Mouse (Mus musculus) embryonic fibroblast, embryonic 13.5 days (primary cell): Measurements from ENCODE around the gene Hdac11. TPM values are rescaled to one million over a fixed set of nuclear protein-coding genes. Genes with fewer than 3 reads are reported as not detected.

Experiments
- H3K27ac ChIP-seq: 2 replicates; pipeline ENCODE4 v1.5.1; 2012; ENCODE audit warnings: low read length, control low read depth, inconsistent platforms; ENCODE audit not compliant: insufficient read depth
- H3K4me1 ChIP-seq: 2 replicates; pipeline ENCODE4 v1.6.1; 2011; ENCODE audit warnings: low read length; ENCODE audit not compliant: control insufficient read depth, insufficient read depth
- H3K4me3 ChIP-seq: 2 replicates; pipeline ENCODE4 v1.5.1; 2011; ENCODE audit warnings: mild to moderate bottlenecking, control low read depth, low read length; ENCODE audit not compliant: insufficient read depth
- CTCF ChIP-seq: IDR thresholded peaks from 2 replicates; pipeline ENCODE4 v1.5.1; 2011; ENCODE audit warnings: mild to moderate bottlenecking, control low read depth, low read length, moderate library complexity, borderline replicate concordance; ENCODE audit not compliant: insufficient read depth
- POLR2A ChIP-seq: IDR thresholded peaks from 2 replicates; pipeline ENCODE4 v1.6.1; 2011; ENCODE audit warnings: low read depth, mild to moderate bottlenecking, control low read depth, low read length, moderate library complexity
- polyA plus RNA-seq: library from polyadenylated mRNA; stranded (reverse); fragments of >200 nt; gene quantifications from 2 replicates; pipeline ENCODE4 v1.2.4, GENCODE M21; 2011; ENCODE audit warnings: low read depth; ENCODE audit not compliant: missing spikeins, insufficient read length

The Hdac11 gene
- polyA plus RNA-seq, 1 experiment = 5.4 TPM

GRCm38 (mm10) chr6:91165210-91165609 is 8.7 kb downstream of the Hdac11 start:
- H3K27ac ChIP-seq = no peak overlapping the region
- TF ChIP-seq CTCF = peak; percentile 77
- TF ChIP-seq POLR2A = no peak
- H3K4me3 ChIP-seq = no peak overlapping the region
- H3K4me1 ChIP-seq = no peaks in the 10 kb centered on the region

- Histone ChIP-seq H3K4me3 (no peak overlapping the region), H3K27ac (no peak overlapping the region), H3K4me1 (no peaks in the 10 kb centered on the region)
- no peak for TF ChIP-seq POLR2A
- TF ChIP-seq CTCF = no peak
These were observed 11.4 kb downstream of the Hdac11 start for GRCm38 (mm10) chr6:91167828-91168227.

DNA sequence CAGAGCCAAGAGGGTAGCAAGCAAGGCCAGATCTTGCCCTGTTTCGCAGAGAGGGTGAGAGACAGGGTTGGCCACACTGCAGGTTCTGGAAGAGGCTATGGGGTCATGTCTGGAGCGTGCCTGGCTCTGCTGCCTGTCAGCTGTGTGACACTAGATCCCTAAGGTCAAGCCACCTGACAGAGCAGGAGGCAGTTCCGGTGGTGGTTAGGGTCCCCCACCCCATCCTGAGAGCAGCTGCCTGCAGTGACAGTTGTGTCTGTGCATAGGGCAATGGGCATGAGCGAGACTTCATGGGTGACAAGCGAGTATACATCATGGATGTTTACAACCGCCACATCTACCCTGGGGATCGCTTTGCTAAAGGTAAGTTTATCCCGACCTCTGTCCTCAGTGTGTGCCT is 12.7 kb downstream of the Hdac11 start:
- no peaks in the 10 kb centered on the region for H3K4me1 ChIP-seq
- no peak overlapping the region for H3K27ac ChIP-seq
- H3K4me3 ChIP-seq = no peak overlapping the region
- TF ChIP-seq POLR2A = no peak
- no peak for TF ChIP-seq CTCF

DNA sequence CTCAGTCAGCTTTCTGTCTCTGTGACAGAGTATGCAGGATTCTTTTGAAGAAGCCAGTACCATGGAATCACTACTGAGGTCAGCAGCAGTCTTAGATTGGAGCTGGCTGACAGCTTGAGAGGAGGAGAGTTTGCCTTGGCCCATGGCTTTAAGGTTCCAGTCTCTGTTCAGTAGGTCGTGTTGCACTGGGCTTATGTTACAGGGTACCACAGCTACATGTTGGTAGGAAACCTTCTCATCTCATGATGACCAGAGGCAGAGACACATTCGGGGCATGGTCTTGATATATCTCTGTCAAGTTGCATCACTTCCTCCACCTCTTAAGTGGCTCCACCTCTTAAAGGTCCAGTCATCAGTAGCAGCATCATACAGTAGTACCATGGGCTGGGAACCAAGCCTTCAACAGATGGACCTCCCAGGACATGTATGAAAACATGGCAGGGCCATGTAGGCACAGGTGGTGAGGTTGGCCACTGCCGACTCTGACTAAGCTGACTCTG is 15.0 kb downstream of the Hdac11 start:
- Histone ChIP-seq H3K4me1 (no peaks in the 10 kb centered on the region), H3K4me3 (no peak overlapping the region), H3K27ac (no peak overlapping the region)
- TF ChIP-seq CTCF = no peak
- no peak for TF ChIP-seq POLR2A

DNA sequence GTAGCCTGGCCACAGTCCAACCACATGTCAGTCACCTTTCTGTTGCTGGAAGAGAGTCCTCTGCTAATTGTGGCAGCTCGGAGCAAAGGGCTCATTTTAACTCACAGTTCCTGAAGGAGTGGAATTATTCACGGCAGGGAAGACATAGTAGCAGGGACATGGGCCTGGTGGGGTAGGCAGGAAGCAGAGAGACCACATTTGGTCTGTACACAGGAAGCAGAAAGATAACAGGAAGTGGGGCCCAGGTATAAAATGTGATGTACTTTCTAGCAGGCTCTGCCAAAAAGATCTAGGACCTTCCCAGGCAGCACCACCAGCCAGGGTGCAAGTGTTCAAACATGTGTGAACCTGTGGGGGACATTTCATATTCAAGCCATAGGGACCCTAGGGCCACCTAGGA is 15.9 kb downstream of the Hdac11 start:
- Histone ChIP-seq H3K4me1 (no peaks in the 10 kb centered on the region), H3K27ac (no peak overlapping the region), H3K4me3 (no peak overlapping the region)
- TF ChIP-seq CTCF (no peak), POLR2A (no peak)

- Histone ChIP-seq H3K4me1 (no peaks in the 10 kb centered on the region), H3K4me3 (no peak overlapping the region), H3K27ac (no peak overlapping the region)
- peak; percentile 42; the same call in 1 of the 2 replicates for TF ChIP-seq CTCF
- no peak for TF ChIP-seq POLR2A
These were observed 16.9 kb downstream of the Hdac11 start for GRCm38 (mm10) chr6:91173221-91173880.

DNA sequence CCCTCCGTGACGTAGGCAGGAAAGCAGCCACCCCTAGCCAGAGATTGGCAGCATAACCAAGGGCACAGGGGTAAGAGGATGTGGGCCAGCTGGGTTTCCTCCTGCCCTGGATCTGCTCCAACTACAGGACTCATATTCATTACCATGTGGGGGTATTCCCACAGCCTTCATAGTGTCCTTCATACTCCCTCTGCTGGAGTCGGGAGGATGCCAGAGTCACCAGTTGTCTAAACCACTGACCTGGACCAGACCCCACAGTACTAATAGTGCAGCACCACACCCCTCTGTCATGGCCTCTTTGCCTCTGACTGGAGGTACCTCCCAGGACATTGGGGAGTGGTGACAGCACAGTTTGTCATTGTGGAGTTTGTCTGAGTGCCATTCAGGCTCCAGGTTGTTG is 17.7 kb downstream of the Hdac11 start:
- H3K4me3 ChIP-seq = no peak overlapping the region
- H3K27ac ChIP-seq = no peak overlapping the region
- H3K4me1 ChIP-seq = no peaks in the 10 kb centered on the region
- no peak for TF ChIP-seq POLR2A
- TF ChIP-seq CTCF = no peak

- H3K27ac ChIP-seq = peak overlapping the region; percentile 93
- H3K4me1 ChIP-seq = peaks cover 5% of the 10 kb centered on the region; the same call in 1 of the 2 replicates
- no peak overlapping the region for H3K4me3 ChIP-seq
These were observed 24.3 kb downstream of the Hdac11 start for GRCm38 (mm10) chr6:91180767-91181171.

GRCm38 (mm10) chr6:91181320-91181719 is 24.9 kb downstream of the Hdac11 start:
- Histone ChIP-seq H3K4me1 (peaks cover 5% of the 10 kb centered on the region; the same call in 1 of the 2 replicates), H3K4me3 (no peak overlapping the region), H3K27ac (peak overlapping the region; percentile 41; the same call in 1 of the 2 replicates)
- TF ChIP-seq POLR2A (no peak), CTCF (no peak)

More at GRCm38 (mm10) chr6:91180767-91181171, 24.3 kb downstream of the Hdac11 start:
- peak; percentile 32; the same call in 1 of the 2 replicates for TF ChIP-seq POLR2A
- TF ChIP-seq CTCF = no peak

DNA sequence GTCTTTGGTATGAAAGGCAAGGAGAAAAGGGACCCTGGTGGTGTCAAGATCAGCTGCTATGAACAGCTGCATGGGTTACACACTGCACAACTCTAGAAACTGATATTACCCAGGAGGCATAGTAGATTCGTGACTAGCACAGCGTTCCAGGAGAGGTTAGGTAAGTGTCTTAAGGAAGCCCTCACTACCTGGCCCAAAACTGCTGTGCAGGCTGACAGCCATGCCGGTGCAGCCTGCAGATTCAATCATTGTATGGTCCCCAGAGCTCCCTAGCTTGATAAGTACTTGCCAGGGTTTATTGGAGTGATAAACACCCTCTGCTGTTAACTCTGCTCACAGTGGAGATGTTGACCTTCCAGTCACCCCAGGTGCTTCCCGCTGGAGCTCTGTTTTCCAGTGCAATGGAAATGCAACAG is 25.6 kb downstream of the Hdac11 start:
- H3K27ac ChIP-seq = no peak overlapping the region

More for the DNA sequence above, 25.6 kb downstream of the Hdac11 start:
- Histone ChIP-seq H3K4me3 (no peak overlapping the region), H3K4me1 (peaks cover 5% of the 10 kb centered on the region; the same call in 1 of the 2 replicates)
- no peak for TF ChIP-seq CTCF
- no peak for TF ChIP-seq POLR2A
